Mouse (Mus musculus) CH12.LX (cell line): Measurements from ENCODE around the gene 1700056E22Rik. TPM values are rescaled to one million over a fixed set of nuclear protein-coding genes. Genes with fewer than 3 reads are reported as not detected.

Experiments
- DNase-seq: peaks from one replicate; pipeline ENCODE4 v3.0.0-alpha.2; 2013; ENCODE audit errors: extremely low read depth
- H3K27ac ChIP-seq: 2 replicates; pipeline ENCODE4 v1.5.1; 2012; ENCODE audit warnings: low read depth, mild to moderate bottlenecking, control low read depth, moderate library complexity; ENCODE audit not compliant: insufficient read depth
- H3K27me3 ChIP-seq: replicated peaks from 2 replicates; pipeline ENCODE3; 2012; ENCODE audit warnings: inconsistent platforms
- H3K36me3 ChIP-seq, 2 experiments: replicated peaks in 1 of 2; 2 replicates each; pipeline versions ENCODE3 to v1.6.1; 2012; ENCODE audit warnings: inconsistent platforms in 1 of 2, low read length in 1 of 2, mild to moderate bottlenecking in 1 of 2, mixed read lengths in 1 of 2, moderate library complexity in 1 of 2; ENCODE audit not compliant: control insufficient read depth in 1 of 2, insufficient read depth in 1 of 2
- H3K4me1 ChIP-seq, 2 experiments: 2 replicates each; pipeline ENCODE4 v1.6.1; 2012; ENCODE audit warnings: inconsistent platforms in 1 of 2, moderate library complexity in 1 of 2; ENCODE audit not compliant: insufficient read depth in 2 of 2, control insufficient read depth in 1 of 2
- H3K4me2 ChIP-seq: 2 replicates; pipeline ENCODE4 v1.6.1; 2012; ENCODE audit warnings: low read depth, mild to moderate bottlenecking, control low read depth; ENCODE audit not compliant: poor library complexity, insufficient read depth, severe bottlenecking
- H3K4me3 ChIP-seq, 3 experiments: fragments of 150-350 bp in 1 of 3; sonication (generic) in 1 of 3; replicated peaks in 1 of 3; 2 replicates each; pipeline versions ENCODE3 to v1.5.1; 2011 to 2012; ENCODE audit warnings: low read depth in 2 of 3, low read length in 2 of 3, mild to moderate bottlenecking in 2 of 3, moderate library complexity in 2 of 3, control low read depth in 1 of 3, improper control_type of control experiment in 1 of 3, inconsistent platforms in 1 of 3, mixed read lengths in 1 of 3; ENCODE audit not compliant: poor library complexity in 1 of 3
- H3K79me2 ChIP-seq: replicated peaks from 2 replicates; pipeline ENCODE4 v1.6.1; 2012; ENCODE audit warnings: mild to moderate bottlenecking, moderate library complexity; ENCODE audit not compliant: control insufficient read depth, poor library complexity, insufficient read depth, severe bottlenecking; ENCODE audit errors: extremely low read depth
- H3K9ac ChIP-seq: 2 replicates; pipeline ENCODE4 v1.6.1; 2012; ENCODE audit warnings: low read depth, mild to moderate bottlenecking, control low read depth, moderate library complexity; ENCODE audit not compliant: insufficient read depth
- H3K9me3 ChIP-seq: replicated peaks from 2 replicates; pipeline ENCODE3; 2012; ENCODE audit warnings: low read length, inconsistent platforms, mixed read lengths
- BHLHE40 ChIP-seq: IDR thresholded peaks from 2 replicates; pipeline ENCODE4 v1.6.1; 2011; ENCODE audit warnings: mild to moderate bottlenecking, low read depth, low read length, improper control_type of control experiment
- CHD1 ChIP-seq: IDR thresholded peaks from 2 replicates; pipeline ENCODE4 v1.6.1; 2012; ENCODE audit warnings: low read depth, low read length, improper control_type of control experiment, inconsistent platforms
- E2F4 ChIP-seq: IDR thresholded peaks from 2 replicates; pipeline ENCODE4 v1.6.1; 2011; ENCODE audit warnings: low read depth, low read length, improper control_type of control experiment; ENCODE audit not compliant: insufficient replicate concordance
- EP300 ChIP-seq: IDR thresholded peaks from 2 replicates; pipeline ENCODE4 v1.6.1; 2011; ENCODE audit warnings: low read length, improper control_type of control experiment
- ETS1 ChIP-seq: conservative IDR thresholded peaks from 2 replicates; pipeline ENCODE4 v1.6.1; 2012; ENCODE audit warnings: low read depth, mild to moderate bottlenecking, inconsistent platforms, low read length, improper control_type of control experiment, moderate library complexity
- GABPA ChIP-seq: IDR thresholded peaks from 2 replicates; pipeline ENCODE4 v1.6.1; 2012; ENCODE audit warnings: low read depth, low read length, improper control_type of control experiment, inconsistent platforms; ENCODE audit not compliant: insufficient replicate concordance
- HCFC1 ChIP-seq: IDR thresholded peaks from 2 replicates; pipeline ENCODE4 v1.6.1; 2012; ENCODE audit warnings: low read depth, mild to moderate bottlenecking, inconsistent platforms, low read length, improper control_type of control experiment
- JUN ChIP-seq: IDR thresholded peaks from 2 replicates; pipeline ENCODE4 v1.6.1; 2011; ENCODE audit warnings: low read depth, mild to moderate bottlenecking, low read length, improper control_type of control experiment, moderate library complexity; ENCODE audit not compliant: insufficient read depth
- JUND ChIP-seq: conservative IDR thresholded peaks from 2 replicates; pipeline ENCODE4 v1.6.1; 2011; ENCODE audit warnings: low read depth, low read length, improper control_type of control experiment
- MAFK ChIP-seq: IDR thresholded peaks from 2 replicates; pipeline ENCODE4 v1.6.1; 2011; ENCODE audit warnings: low read length, improper control_type of control experiment; ENCODE audit not compliant: insufficient replicate concordance
- MAX ChIP-seq: IDR thresholded peaks from 2 replicates; pipeline ENCODE4 v1.6.1; 2011; ENCODE audit warnings: low read length, improper control_type of control experiment
- MEF2A ChIP-seq: IDR thresholded peaks from 2 replicates; pipeline ENCODE4 v1.6.1; 2014; ENCODE audit warnings: low read depth, mild to moderate bottlenecking, inconsistent platforms, low read length, improper control_type of control experiment, borderline replicate concordance
- MXI1 ChIP-seq: IDR thresholded peaks from 2 replicates; pipeline ENCODE4 v1.6.1; 2011; ENCODE audit warnings: mild to moderate bottlenecking, low read depth, low read length, improper control_type of control experiment
- MYC ChIP-seq: IDR thresholded peaks from 2 replicates; pipeline ENCODE4 v1.6.1; 2011; ENCODE audit warnings: low read depth, mild to moderate bottlenecking, improper control_type of control experiment, low read length
- NELFE ChIP-seq: IDR thresholded peaks from 2 replicates; pipeline ENCODE4 v1.6.1; 2011; ENCODE audit warnings: low read depth, low read length, improper control_type of control experiment
- NRF1 ChIP-seq: IDR thresholded peaks from 2 replicates; pipeline ENCODE4 v1.6.1; 2014; ENCODE audit warnings: low read depth, mild to moderate bottlenecking, inconsistent platforms, low read length, improper control_type of control experiment, moderate library complexity
- PAX5 ChIP-seq: IDR thresholded peaks from 2 replicates; pipeline ENCODE4 v1.6.1; 2012; ENCODE audit warnings: low read length, inconsistent platforms, mixed read lengths
- POLR2A ChIP-seq: IDR thresholded peaks from 2 replicates; pipeline ENCODE4 v1.6.1; 2011; ENCODE audit warnings: low read depth, mild to moderate bottlenecking, improper control_type of control experiment, low read length
- RAD21 ChIP-seq: IDR thresholded peaks from 2 replicates; pipeline ENCODE4 v1.6.1; 2011; ENCODE audit warnings: low read depth, mild to moderate bottlenecking, low read length, improper control_type of control experiment, moderate library complexity
- SIN3A ChIP-seq: IDR thresholded peaks from 2 replicates; pipeline ENCODE4 v1.6.1; 2012; ENCODE audit warnings: low read length, improper control_type of control experiment, inconsistent platforms
- SMC3 ChIP-seq: IDR thresholded peaks from 2 replicates; pipeline ENCODE4 v1.6.1; 2011; ENCODE audit warnings: low read depth, low read length, improper control_type of control experiment
- TBP ChIP-seq: conservative IDR thresholded peaks from 2 replicates; pipeline ENCODE4 v1.6.1; 2011; ENCODE audit warnings: low read depth, low read length, improper control_type of control experiment
- TCF12 ChIP-seq: IDR thresholded peaks from 2 replicates; pipeline ENCODE4 v1.6.1; 2014; ENCODE audit warnings: low read depth, mild to moderate bottlenecking, inconsistent platforms, low read length, improper control_type of control experiment
- USF1 ChIP-seq: IDR thresholded peaks from 2 replicates; pipeline ENCODE4 v1.6.1; 2014; ENCODE audit warnings: low read depth, mild to moderate bottlenecking, inconsistent platforms, low read length, improper control_type of control experiment
- USF2 ChIP-seq: conservative IDR thresholded peaks from 2 replicates; pipeline ENCODE4 v1.6.1; 2011; ENCODE audit warnings: low read depth, low read length, improper control_type of control experiment
- ZMIZ1 ChIP-seq: IDR thresholded peaks from 2 replicates; pipeline ENCODE4 v1.6.1; 2012; ENCODE audit warnings: low read depth, mild to moderate bottlenecking, inconsistent platforms, low read length, improper control_type of control experiment
- ZNF384 ChIP-seq: IDR thresholded peaks from 2 replicates; pipeline ENCODE4 v1.6.1; 2012; ENCODE audit warnings: low read depth, low read length, improper control_type of control experiment, inconsistent platforms
- dilution Hi-C: fragments of 300-500 bp; cut with MboI; formaldehyde crosslinking; loops from 2 replicates; pipeline ENCODE4 v1.14.3; 2020; ENCODE audit warnings: low sequenced_read_pairs; ENCODE audit not compliant: extremely low pct_unique_long_range_greater_than_20kb, extremely low pct_ligation_motif_present
- in situ Hi-C: fragments of 300-500 bp; cut with MboI; formaldehyde crosslinking; loops from 3 replicates; pipeline ENCODE4 v1.14.3; 2019; ENCODE audit warnings: low sequenced_read_pairs, low pct_ligation_motif_present, low pct_unique_long_range_greater_than_20kb, mixed read lengths
- polyA plus RNA-seq: library from polyadenylated mRNA; unstranded; fragments of >175 nt; gene quantifications from 2 replicates; pipeline ENCODE4 v1.2.1, GENCODE M21; 2012; ENCODE audit warnings: low read depth; ENCODE audit not compliant: insufficient read length
- total RNA-seq, 2 experiments: library from RNA; depleted of rRNA; stranded (reverse); fragments of 300-350 nt in 1 of 2; fragments of >200 nt in 1 of 2; gene quantifications; 2 replicates each; pipeline ENCODE4 v1.2.3; 2012 to 2014

Gene 1700056E22Rik
- total and polyA plus RNA-seq, 3 experiments: 0.25 to 1.0 (median 0.26) TPM

- Histone ChIP-seq H3K4me1 (peaks cover 0 to 39% of the 10 kb centered on the region in 2 experiments; a peak in 2 of 4 replicates), H3K4me3 (no peak overlapping the region), H3K36me3 (no peaks in the 10 kb centered on the region), H3K4me2 (no peak overlapping the region), H3K79me2 (no peaks in the 10 kb centered on the region), H3K9ac (no peak overlapping the region), H3K9me3 (no peaks in the 10 kb centered on the region), H3K27ac (no peak overlapping the region), H3K27me3 (no peaks in the 10 kb centered on the region)
- DNase-seq: no peak
- dilution Hi-C loops: no loop called here
- TF ChIP-seq MEF2A (no peak), USF2 (no peak), TCF12 (no peak), MYC (no peak), TBP (no peak), JUND (no peak)
- in situ Hi-C loops: loop anchor here (25.0 kb wide), 2 partner anchors 212 to 363 kb away; no protein-coding TSS in a partner anchor
Measured at GRCm38 (mm10) chr1:184025079-184025478, 9.0 kb downstream of the 1700056E22Rik start.

GRCm38 (mm10) chr1:184024631-184025030, 9.5 kb downstream of the 1700056E22Rik start:
- in situ Hi-C loops: loop anchor here (25.0 kb wide), 2 partner anchors 213 to 362 kb away; no protein-coding TSS in a partner anchor

GRCm38 (mm10) chr1:184023971-184024370, 10.1 kb downstream of the 1700056E22Rik start:
- Histone ChIP-seq H3K4me3 (no peak overlapping the region), H3K79me2 (no peaks in the 10 kb centered on the region), H3K36me3 (no peaks in the 10 kb centered on the region), H3K4me2 (no peak overlapping the region), H3K9me3 (no peaks in the 10 kb centered on the region), H3K9ac (no peak overlapping the region), H3K27ac (no peak overlapping the region), H3K27me3 (no peaks in the 10 kb centered on the region), H3K4me1 (peaks cover 0 to 49% of the 10 kb centered on the region in 2 experiments; a peak in 2 of 4 replicates)
- TF ChIP-seq MEF2A (no peak), TBP (no peak), USF2 (no peak), ZNF384 (no peak), POLR2A (no peak), SMC3 (no peak), EP300 (no peak), RAD21 (no peak), USF1 (no peak), GABPA (no peak), ZMIZ1 (no peak), E2F4 (no peak)
- no peak for DNase-seq
- in situ Hi-C loops: no loop called here
- dilution Hi-C loops: no loop called here

More at GRCm38 (mm10) chr1:184024631-184025030, 9.5 kb downstream of the 1700056E22Rik start:
- TF ChIP-seq SIN3A (no peak), SMC3 (no peak), MAX (no peak), ZNF384 (no peak), MXI1 (no peak), HCFC1 (no peak), NRF1 (no peak), TBP (no peak), JUN (no peak), POLR2A (no peak), CHD1 (no peak), GABPA (no peak), PAX5 (no peak), TCF12 (no peak), BHLHE40 (no peak), NELFE (no peak), ZMIZ1 (no peak), MEF2A (no peak), MAFK (no peak), ETS1 (no peak)
- no peak overlapping the region for H3K27ac ChIP-seq
- H3K9me3 ChIP-seq: no peaks in the 10 kb centered on the region
- dilution Hi-C loops: no loop called here
- H3K4me1 ChIP-seq: peaks cover 0 to 43% of the 10 kb centered on the region in 2 experiments; a peak in 2 of 4 replicates
- DNase-seq: no peak
- H3K27me3 ChIP-seq: no peaks in the 10 kb centered on the region
- no peak overlapping the region for H3K9ac ChIP-seq
- H3K4me3 ChIP-seq: no peak overlapping the region
- H3K4me2 ChIP-seq: no peak overlapping the region
- H3K79me2 ChIP-seq: no peaks in the 10 kb centered on the region
- no peaks in the 10 kb centered on the region for H3K36me3 ChIP-seq
